Mouse (Mus musculus) NIH3T3 (cell line): ENCODE measurements at regions not wholly inside any gene's neighbourhood (a gene's known extent, or its start where the extent isn't known, plus 50 kb on each side); places are given as distances from the start of the nearest gene placed in this dataset.

ENCODE experiments used
- DNase-seq: peaks from one replicate; pipeline ENCODE4 v3.0.0-alpha.2; 2012; ENCODE audit warnings: low read depth

GRCm38 (mm10) chr16:27138384-27138783, 146.9 kb upstream of the Gmnc start:
- DNase-seq = no peak

GRCm38 (mm10) chr16:27138987-27139386, 147.5 kb upstream of the Gmnc start:
- peak; percentile 70 for DNase-seq

- DNase-seq = peak; percentile 75
Measured at GRCm38 (mm10) chr16:27140037-27140436, 148.6 kb upstream of the Gmnc start.

- no peak for DNase-seq
Measured at GRCm38 (mm10) chr16:27155805-27156204, 151.5 kb upstream of the Ostn start.

GRCm38 (mm10) chr16:27195650-27196049, 111.6 kb upstream of the Ostn start:
- DNase-seq = no peak
